Mouse (Mus musculus) layer of hippocampus, adult 9-10 months (tissue): ENCODE results near the gene Pcnx3.
A peak's percentile ranks its signal among the peaks of the same experiment; 100 is the strongest.

Experiments
- DNase-seq: peaks from one replicate; pipeline ENCODE4 v3.0.0; 2022; ENCODE audit warnings: low spot score

Gene Pcnx3

DNA sequence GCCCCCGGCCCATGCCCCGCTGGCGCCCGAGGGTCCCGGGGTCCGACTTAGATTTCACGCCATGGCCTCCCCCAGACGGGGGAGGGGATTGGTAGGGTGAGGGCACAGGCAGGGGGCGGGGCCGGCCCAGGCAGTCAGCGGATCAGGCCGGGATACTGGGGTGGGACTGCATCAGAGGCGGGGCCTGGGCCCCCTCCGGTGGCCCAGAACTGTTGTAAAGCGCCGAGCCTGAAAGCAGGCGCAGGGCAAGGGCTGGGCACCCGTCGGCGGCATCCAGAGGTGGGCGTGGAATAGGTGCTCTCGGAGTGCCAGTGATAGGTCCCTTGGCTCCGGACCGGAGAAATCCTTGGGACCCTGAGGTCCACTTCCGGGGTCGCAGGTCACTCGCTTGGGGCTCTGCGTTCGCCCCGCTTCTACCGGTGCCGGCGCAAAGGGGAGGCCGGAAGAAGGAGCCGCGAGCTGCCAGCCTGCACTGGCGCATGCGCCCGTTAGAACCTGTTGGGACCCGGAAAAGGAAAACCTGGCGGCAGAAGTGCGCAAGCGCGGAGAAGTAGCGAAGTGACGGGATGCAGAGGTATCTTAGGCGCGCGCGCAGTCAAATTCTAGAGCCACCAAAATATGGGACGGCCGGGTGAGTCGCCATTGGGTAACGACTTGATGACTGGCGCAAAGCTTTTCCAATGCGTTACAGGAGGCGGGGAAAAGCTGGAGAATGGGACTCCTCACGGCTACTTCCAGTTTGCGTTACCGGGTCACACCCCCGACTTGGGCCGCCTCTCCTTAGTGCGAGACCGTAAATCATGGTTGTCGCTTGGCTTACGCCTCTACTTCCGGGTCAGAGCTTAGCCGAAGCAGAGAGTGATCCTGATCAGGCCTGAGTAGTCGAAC, at the start of gene Pcnx3, which contains the start of gene Map3k11:
Gene Pcnx3 (minus strand): TSS at position 709 of the 888 bp plus-strand sequence.
Gene Map3k11 (plus strand): TSS at position 543 of the 888 bp plus-strand sequence.
- peak; percentile 93 for DNase-seq

- DNase-seq: no peak
Observed at GRCm38 (mm10) chr19:5734325-5734724, 45.6 kb upstream of the Pcnx3 start.

GRCm38 (mm10) chr19:5731264-5731978, 42.7 kb upstream of the Pcnx3 start:
- peak; percentile 85 for DNase-seq

DNA sequence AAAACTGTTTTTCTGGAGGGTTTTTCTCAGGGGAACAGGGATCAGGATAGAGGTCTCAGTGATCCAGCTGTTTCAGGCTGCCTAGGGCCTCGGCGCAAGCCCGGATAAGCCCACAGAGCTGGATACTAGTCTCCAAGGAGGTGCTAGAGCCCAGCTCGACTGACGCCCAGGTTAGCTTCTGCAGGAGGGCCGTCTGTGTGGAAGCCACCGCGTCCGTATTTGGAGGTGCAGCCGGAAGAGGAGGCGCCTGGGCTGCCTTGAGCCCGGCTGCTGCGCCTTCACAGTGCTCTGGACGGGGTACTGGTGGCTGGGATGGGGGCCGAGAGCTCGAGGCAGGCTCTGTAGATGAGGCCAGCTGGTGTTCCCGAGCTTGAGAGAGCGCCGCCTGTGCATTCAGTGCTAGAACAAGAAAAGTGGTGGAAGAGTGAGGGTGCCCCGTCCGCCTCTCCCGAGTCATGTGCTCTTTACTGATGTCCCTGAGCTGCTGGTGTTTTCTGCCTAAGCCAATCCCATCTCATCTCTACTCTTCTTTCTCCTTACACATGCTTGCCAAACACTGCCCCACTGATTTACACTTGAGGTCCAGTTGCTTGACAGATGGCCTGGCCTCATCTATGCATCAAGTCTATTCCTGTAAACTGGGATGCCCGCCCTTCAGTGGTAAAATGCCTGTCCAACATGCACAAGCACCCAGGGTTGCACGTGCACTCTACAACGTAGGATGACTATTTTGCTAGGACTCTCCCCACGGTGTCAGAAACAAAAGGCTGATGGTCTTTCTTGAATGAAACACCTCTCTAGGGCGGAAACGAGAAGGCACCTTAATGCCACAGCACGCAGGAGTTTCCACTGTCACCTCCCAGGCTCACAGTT, 41.8 kb upstream of the Pcnx3 start:
- no peak for DNase-seq

DNA sequence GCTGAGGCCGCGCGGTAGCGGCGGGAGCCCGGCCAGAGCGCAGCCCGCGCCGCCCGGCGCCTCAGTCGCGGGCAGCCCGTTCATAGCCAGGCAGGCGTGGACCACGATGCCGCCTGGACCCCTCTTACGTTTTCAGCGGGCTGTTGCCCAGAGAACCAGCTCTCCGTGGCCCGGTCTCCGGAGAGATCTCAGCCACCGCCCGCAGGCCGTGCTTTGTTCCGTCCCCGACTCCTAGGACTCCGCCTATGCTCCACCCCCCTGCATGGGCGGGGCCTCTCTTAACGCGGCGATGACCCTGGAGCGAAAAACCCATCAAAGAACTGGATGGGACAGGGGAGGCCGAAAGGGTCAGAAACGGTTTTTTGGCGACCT, 40.7 kb upstream of the Pcnx3 start, which contains the start of gene Fam89b:
Gene Fam89b (minus strand): TSS at position 210 of the 372 bp plus-strand sequence.
- no peak for DNase-seq

DNA sequence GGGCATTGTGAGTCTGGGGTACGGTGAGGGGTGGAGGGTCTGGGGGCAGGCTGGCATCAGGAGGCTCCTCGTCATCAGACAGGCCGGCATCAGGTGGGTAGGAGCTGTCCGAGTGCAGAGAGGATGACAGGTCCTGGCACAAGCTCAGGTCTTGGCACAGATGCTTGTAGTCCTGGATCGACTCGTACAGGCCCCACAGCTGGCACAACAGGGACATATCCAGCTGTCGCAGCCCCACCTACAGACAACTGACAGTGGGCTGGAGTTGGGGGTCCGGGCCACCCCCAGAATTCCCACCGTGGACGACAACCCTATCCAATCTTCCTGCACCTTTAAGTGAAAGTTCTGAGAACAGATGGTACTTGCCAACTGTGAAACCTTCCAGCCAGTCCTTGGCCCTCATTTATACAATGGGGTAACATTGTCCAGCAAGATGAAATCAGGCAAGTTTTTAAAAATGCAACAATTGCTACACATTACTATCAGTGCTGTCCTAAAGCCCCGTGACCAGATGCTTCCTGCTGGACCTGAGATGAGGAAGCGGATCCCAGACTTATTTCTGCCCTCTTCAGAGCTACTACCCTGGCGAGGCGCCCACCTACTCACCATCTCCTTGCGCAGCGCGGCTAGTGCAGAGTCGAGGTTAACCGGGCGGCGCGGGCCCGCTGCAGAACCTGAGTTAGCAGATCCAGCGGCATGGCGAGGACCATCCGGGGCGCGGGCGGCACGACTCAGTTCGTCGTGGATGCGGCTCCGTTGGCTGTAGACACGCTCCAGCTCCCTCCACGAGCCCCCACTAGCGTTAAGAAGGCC, 40.1 kb upstream of the Pcnx3 start:
- no peak for DNase-seq

- DNase-seq: peak; percentile 83
Observed at GRCm38 (mm10) chr19:5727701-5728100, 39.0 kb upstream of the Pcnx3 start.

GRCm38 (mm10) chr19:5726961-5727578, 38.4 kb upstream of the Pcnx3 start:
- DNase-seq: no peak

DNA sequence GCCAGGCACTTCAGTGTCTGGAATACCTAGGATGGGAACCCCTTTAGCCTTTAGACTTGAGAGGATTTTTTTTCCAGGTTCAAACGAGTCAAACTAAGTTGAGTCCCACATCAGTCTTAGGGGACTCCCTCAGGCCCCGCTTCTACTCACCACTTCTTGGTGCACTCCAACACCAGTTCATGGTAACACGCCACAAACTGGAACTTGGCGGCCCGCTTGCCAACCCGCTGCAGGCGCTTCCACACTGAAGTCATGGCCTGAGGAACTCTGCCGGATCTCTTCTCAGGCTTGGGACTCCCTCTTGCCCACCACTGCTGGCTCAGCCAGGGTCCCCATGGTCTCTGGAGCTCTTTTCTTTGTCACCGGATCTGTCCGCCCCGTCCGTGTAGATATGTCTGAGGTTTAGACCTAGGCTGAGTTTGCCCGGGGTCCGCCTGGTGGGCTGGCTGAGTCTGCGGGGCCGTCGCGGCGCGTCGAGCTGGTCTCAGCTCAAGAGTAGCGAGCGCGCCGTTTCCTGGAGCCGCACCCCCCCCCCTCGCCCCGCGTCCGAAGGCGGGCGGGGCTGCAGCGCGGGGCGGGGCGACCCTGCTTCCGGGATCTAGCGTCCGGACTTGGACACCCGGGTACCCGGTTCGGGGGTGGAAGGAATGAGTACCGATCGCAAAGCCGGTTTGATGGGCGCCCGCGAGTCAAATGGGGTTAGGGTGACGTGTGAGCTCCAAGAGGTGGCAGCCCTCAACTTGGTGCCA, 37.2 kb upstream of the Pcnx3 start, which contains the start of gene Ehbp1l1:
Gene Ehbp1l1 (minus strand): TSS at position 551 of the 749 bp plus-strand sequence.
- no peak for DNase-seq

DNA sequence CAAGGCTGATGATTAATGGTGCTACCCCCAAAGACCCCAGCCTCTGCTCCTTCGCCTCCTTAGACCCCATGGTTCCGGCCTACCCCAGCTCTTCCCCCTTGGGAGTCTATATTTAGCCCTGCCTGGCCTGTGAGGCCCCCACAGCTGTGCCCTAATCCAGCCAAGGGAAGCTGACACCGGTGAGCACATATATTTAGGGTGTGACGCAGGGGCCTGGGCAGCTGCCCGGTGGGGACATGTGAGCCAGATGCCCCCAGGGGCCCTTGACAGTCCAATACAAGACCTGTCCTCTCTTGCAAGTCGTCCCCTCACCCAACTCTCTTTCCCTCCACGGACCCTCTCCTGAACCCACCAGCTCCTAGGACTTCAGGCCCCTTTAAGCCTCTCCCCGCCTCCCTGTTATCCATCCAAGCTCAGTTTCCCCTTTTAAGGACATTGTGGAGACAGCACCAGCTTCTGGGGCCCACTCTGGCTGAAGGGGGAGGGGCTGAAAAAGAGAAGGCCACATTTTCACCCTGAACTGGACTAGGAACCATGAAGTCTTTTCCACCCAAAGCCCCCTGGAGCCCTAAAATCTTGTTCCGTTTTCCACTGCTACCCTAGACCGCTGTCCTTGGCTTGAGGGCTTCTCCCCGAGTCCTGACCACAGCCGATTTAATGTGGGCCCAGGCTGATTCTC, 36.5 kb upstream of the Pcnx3 start:
- no peak for DNase-seq

GRCm38 (mm10) chr19:5724549-5724941, 35.8 kb upstream of the Pcnx3 start:
- DNase-seq: no peak

DNA sequence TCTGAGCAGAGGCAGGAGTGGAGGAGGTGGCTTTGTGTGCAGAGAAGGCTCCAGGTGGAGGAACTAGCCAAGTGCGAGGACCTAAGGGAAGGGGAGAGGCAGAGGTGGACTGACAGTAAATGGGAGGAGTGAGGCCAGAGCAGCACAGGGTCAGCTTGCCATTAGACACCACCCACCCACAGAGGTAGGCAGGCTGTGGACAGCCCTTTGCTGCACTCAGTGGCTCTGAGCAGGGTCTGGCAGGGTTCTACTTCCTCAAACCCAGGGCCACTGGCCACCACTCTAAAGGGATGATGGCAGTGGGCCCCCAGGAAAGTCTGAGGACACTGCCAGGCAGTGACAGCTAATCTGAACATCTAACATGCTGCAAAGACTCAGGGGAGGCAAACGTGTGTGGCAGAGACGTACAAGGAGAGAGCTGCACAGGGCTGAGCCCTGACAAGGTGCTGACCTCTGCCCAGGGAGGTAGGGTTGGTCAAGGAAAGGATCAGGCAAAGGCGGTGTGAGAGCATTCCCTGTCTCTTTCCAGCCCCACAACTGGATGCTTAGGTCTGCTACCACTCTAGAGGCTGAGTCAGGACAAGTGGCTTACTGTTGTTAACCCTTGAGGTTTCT, 35.3 kb upstream of the Pcnx3 start:
- DNase-seq: no peak

DNA sequence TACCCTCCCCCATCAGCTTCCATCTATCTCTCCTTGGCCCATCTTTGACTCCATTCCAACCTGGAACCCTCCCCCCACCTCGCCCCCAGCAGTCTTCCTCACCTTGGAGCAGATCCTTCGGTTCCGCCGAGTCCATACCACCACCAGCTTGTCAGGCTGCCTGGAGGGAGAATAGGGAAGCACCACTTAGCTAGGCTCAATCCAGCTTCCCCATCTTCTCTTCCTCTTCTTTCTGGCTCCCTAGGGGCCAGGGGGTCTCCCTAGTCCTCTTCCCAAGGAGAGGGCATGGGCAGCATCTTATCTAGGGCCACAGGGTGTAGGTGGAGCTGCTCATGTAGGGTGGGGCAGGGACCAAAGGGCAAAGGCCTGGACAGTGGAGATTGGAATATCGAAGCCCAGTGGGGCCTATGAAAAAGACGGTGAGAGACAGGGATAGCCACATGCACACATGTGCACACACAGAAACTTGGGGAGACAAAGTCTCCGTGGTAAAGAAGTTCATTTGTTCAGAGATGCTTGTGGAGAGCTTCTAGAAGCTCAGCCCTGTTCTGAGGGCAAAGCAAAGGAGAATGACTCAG, 34.2 kb upstream of the Pcnx3 start:
- DNase-seq: no peak

GRCm38 (mm10) chr19:5721233-5721632, 32.5 kb upstream of the Pcnx3 start:
- no peak for DNase-seq

GRCm38 (mm10) chr19:5716955-5717354, 28.2 kb upstream of the Pcnx3 start:
- no peak for DNase-seq

GRCm38 (mm10) chr19:5715793-5716688, 27.3 kb upstream of the Pcnx3 start:
- DNase-seq: no peak

DNA sequence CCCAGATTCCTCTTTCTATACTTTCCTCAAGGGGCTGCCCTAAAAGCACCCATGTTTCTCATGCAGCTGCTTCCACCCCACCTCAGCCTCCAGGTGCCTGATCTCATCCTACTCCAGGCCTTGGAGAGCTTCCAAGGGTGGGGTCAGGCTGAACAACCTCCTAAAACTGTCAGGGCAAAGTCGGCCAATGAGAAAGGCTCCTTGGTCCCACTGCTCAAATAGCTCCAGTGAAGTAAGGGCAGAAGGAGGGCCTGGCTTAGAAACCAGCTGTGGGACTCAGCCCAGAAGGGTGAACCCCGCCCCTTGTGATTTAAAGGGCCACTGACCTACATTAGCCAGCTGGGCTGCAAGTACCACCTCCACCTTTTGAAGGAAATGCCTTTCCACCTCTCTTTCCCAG, 25.0 kb upstream of the Pcnx3 start:
- no peak for DNase-seq
